Mouse (Mus musculus) neutrophil, adult 5-6 weeks (primary cell): ENCODE data around the gene Hmgb1. TPM values are rescaled to one million over a fixed set of nuclear protein-coding genes. Genes with fewer than 3 reads are reported as not detected.

Experiments used
- ATAC-seq: fragments of 151-379, 151-347 bp; 2 replicates; pipeline ENCODE4 v1.8.0; 2017; ENCODE audit warnings: mild to moderate bottlenecking, moderate TSS enrichment; ENCODE audit not compliant: insufficient number of reproducible peaks, poor library complexity, low FRiP score, severe bottlenecking; ENCODE audit errors: extremely low read depth
- total RNA-seq: library from RNA; stranded (forward); fragments of 200-1000 nt; gene quantifications from 2 replicates; pipeline ENCODE4 v1.2.3, GENCODE M21; 2017

Gene Hmgb1
- total RNA-seq, 1 experiment from 2014 or later, result 681 TPM

GRCm38 (mm10) chr5:149046650-149047049, 137.6 kb downstream of the Hmgb1 start:
- ATAC-seq, result no peak

- ATAC-seq, result no peak
These were observed 138.7 kb downstream of the Hmgb1 start for GRCm38 (mm10) chr5:149045470-149046085.

GRCm38 (mm10) chr5:149045054-149045453, 139.2 kb downstream of the Hmgb1 start:
- ATAC-seq, result no peak

- ATAC-seq, result no peak
These were observed 140.2 kb downstream of the Hmgb1 start for GRCm38 (mm10) chr5:149044067-149044466.

GRCm38 (mm10) chr5:149043240-149043639, 141.0 kb downstream of the Hmgb1 start:
- no peak for ATAC-seq

- peak; percentile 71 for ATAC-seq
These were observed 144.5 kb downstream of the Hmgb1 start for GRCm38 (mm10) chr5:149039825-149040224.

- ATAC-seq, result no peak
These were observed 146.6 kb downstream of the Hmgb1 start for GRCm38 (mm10) chr5:149037729-149038128.

GRCm38 (mm10) chr5:149036920-149037319, 147.4 kb downstream of the Hmgb1 start:
- ATAC-seq, result no peak

- ATAC-seq, result no peak
These were observed 151.9 kb downstream of the Hmgb1 start for GRCm38 (mm10) chr5:149032438-149032837.

GRCm38 (mm10) chr5:149031199-149031750, 153.0 kb downstream of the Hmgb1 start:
- peak; percentile 71 for ATAC-seq

- ATAC-seq, result no peak
These were observed 154.2 kb downstream of the Hmgb1 start for GRCm38 (mm10) chr5:149030103-149030502.

GRCm38 (mm10) chr5:149028394-149028793, 155.9 kb downstream of the Hmgb1 start:
- no peak for ATAC-seq

GRCm38 (mm10) chr5:149027389-149027788, 156.9 kb downstream of the Hmgb1 start:
- no peak for ATAC-seq

- no peak for ATAC-seq
These were observed 163.2 kb downstream of the Hmgb1 start for GRCm38 (mm10) chr5:149021120-149021519.

- ATAC-seq, result no peak
These were observed 163.6 kb downstream of the Hmgb1 start for GRCm38 (mm10) chr5:149020681-149021062.

- ATAC-seq, result no peak
These were observed 164.1 kb downstream of the Hmgb1 start for GRCm38 (mm10) chr5:149020059-149020680.

GRCm38 (mm10) chr5:149017666-149018415, 166.4 kb downstream of the Hmgb1 start:
- ATAC-seq, result peak; percentile 37; the same call in 1 of the 2 replicates

GRCm38 (mm10) chr5:149017181-149017580, 167.1 kb downstream of the Hmgb1 start:
- ATAC-seq, result no peak

GRCm38 (mm10) chr5:149016261-149016660, 168.0 kb downstream of the Hmgb1 start:
- no peak for ATAC-seq
